Mouse (Mus musculus) testis, adult 2 months (tissue): ENCODE results near the gene Nxph1. TPM values are rescaled to one million over a fixed set of nuclear protein-coding genes. Genes with fewer than 3 reads are reported as not detected.
A peak's percentile ranks its signal among the peaks of the same experiment; 100 is the strongest.

Source experiments
- H3K27ac ChIP-seq: fragments of 200-500 bp; 2 replicates; pipeline ENCODE4 v1.5.1; 2012; ENCODE audit warnings: low read depth, low read length; ENCODE audit not compliant: control insufficient read depth, insufficient read depth
- H3K27me3 ChIP-seq: fragments of 200-500 bp; 2 replicates; pipeline ENCODE4 v1.6.1; 2012; ENCODE audit warnings: mild to moderate bottlenecking, low read length, moderate library complexity; ENCODE audit not compliant: control insufficient read depth, insufficient read depth
- H3K36me3 ChIP-seq: fragments of 200-500 bp; 2 replicates; pipeline ENCODE4 v1.6.1; 2012; ENCODE audit warnings: mild to moderate bottlenecking, low read length; ENCODE audit not compliant: control insufficient read depth, insufficient read depth
- H3K4me1 ChIP-seq: fragments of 200-500 bp; 2 replicates; pipeline ENCODE4 v1.6.1; 2012; ENCODE audit warnings: low read length; ENCODE audit not compliant: control insufficient read depth, insufficient read depth
- H3K4me3 ChIP-seq: fragments of 200-500 bp; 2 replicates; pipeline ENCODE4 v1.5.1; 2012; ENCODE audit warnings: low read depth, mild to moderate bottlenecking, low read length, moderate library complexity, mixed read lengths; ENCODE audit not compliant: control insufficient read depth
- CTCF ChIP-seq: fragments of 200-500 bp; IDR thresholded peaks from 2 replicates; pipeline ENCODE4 v1.5.1; 2012; ENCODE audit warnings: low read depth, mild to moderate bottlenecking, inconsistent platforms, low read length, moderate library complexity; ENCODE audit not compliant: control insufficient read depth, insufficient read depth, insufficient replicate concordance
- POLR2A ChIP-seq: fragments of 200-500 bp; IDR thresholded peaks from 2 replicates; pipeline ENCODE4 v1.6.1; 2012; ENCODE audit warnings: low read depth, mild to moderate bottlenecking, inconsistent platforms, low read length, moderate library complexity; ENCODE audit not compliant: control insufficient read depth
- polyA plus RNA-seq: library from polyadenylated mRNA; depleted of rRNA; stranded (reverse); fragments of >200 nt; gene quantifications from 2 replicates; pipeline ENCODE4 v1.2.3, GENCODE M21; 2012

Gene Nxph1
- polyA plus RNA-seq, 1 experiment, result 1.6 TPM

DNA sequence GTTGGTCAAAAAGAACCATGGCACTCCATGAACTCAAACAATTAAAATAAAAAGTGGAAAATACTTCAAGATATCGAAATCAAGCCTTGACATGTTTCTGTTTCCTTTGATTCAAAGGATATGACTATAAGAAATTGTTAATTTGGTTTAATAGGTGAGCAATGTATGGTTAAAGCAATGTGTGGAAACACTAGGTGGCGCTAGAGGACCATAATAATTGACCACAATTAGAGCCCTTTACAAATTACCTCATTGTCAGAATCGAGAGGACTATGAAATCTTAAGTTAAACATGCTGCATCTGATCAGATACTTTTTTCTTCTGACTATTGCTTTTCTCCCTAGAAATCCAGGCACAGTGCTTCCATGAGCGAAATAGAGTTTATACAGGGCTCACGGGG lies 12.5 kb upstream of the Nxph1 start:
- H3K4me3 ChIP-seq, result no peak overlapping the region

DNA sequence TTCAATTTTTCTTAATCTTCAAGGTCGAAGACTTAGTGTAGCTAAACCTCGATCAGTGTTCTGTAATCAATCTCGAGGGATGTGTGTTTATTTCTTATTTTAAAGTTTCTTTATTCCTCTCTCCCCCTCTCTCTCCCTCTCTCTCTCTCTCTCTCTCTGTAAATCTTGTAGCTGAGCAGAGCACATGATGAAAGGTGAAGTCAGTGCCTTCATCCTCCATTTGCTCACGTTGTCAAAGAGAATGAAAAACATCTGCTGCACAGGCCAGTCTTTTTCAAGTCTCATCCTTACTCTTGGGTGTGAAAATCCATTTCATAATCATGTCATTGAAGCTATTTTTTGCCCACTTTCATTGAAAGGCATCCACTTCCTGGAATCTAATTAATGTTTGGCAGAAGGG lies 12.1 kb upstream of the Nxph1 start:
- Histone ChIP-seq H3K4me1 (peaks cover 2% of the 10 kb centered on the region; the same call in 1 of the 2 replicates), H3K36me3 (no peaks in the 10 kb centered on the region), H3K27ac (no peak overlapping the region), H3K27me3 (no peaks in the 10 kb centered on the region), H3K4me3 (no peak overlapping the region)
- TF ChIP-seq POLR2A, result no peak
- TF ChIP-seq CTCF, result no peak

More for the DNA sequence above, 12.5 kb upstream of the Nxph1 start:
- Histone ChIP-seq H3K27ac (no peak overlapping the region), H3K4me1 (peaks cover 2% of the 10 kb centered on the region; the same call in 1 of the 2 replicates), H3K27me3 (no peaks in the 10 kb centered on the region), H3K36me3 (no peaks in the 10 kb centered on the region)
- TF ChIP-seq CTCF (no peak), POLR2A (no peak)

DNA sequence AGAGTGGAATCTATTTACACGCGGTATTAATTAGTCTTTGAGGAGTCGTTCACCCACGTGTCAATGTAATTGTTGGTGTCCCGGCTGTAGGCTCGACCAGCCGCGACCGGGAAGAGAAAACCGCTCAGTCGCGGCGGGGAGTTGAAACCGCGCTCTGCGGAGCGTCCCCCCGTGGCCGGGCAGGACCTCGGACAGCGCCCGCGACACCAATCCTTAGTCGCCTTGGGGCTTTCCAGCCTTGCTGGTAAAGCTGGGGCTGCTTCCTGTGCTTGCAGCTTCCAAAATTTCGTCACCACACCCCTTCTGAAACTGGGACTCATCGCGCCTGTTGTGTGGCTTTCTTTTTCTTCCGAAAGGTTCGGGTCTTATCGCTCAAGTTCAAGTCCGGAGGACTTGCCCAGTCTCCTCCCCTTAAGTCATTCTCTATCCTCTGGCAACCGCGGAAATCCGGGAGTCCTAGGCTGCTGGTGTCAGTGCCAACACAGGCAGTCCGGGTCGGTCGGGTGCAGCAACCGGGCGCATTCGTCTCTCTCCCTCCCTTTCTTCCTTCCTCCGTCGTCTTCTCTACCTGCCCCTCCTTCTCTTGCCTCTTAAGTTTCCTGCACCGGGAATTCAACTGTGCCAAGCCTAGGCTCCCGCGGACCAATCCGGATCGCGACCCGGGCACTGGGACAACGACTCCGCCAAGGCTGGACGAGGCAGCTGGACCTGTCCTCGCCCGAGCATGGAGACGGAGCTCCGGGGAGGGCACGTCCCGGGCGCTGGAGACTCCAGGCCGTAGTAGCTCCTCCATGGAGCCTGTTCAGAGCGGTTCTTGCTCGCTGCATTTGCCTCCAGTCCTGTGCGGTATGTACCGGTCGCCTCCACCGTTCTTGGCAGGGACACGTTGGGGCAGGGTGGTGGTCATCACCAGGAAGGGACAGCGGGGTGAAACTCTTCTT lies 510 bp downstream of the Nxph1 start:
- Histone ChIP-seq H3K36me3 (no peaks in the 10 kb centered on the region), H3K27me3 (peaks cover 11% of the 10 kb centered on the region; the same call in 1 of the 2 replicates), H3K4me1 (peaks cover 31% of the 10 kb centered on the region), H3K4me3 (peak overlapping the region; percentile 12), H3K27ac (no peak overlapping the region)
- TF ChIP-seq POLR2A, result no peak

DNA sequence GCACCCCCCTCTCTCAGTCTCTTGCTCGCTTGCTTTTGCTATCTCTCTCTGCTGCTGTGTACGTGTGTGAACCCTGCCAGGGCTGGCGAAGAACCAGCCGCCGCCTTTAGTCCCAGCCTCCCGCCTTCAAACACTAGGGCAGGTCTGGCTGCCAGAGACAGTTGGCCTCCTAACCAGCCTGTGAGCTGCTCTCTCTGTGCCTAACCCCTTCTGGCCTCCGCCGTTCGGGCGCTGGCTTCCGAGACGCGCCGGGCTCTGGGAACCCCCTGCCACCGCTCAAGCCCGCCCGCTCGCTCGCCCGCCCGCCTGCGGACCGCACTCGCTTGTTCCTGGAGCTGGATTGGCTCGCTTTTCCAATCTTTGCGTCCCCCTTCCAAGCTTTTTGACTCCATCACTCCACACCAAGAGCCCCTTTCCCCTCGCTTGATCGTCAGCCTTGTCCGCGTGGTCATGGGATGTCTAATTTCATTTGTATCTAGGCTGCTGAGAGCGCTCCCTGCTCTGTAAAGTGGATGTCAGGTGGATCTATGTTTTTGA lies 1.5 kb downstream of the Nxph1 start:
- H3K27me3 ChIP-seq, result peaks cover 11% of the 10 kb centered on the region; the same call in 1 of the 2 replicates
- H3K27ac ChIP-seq, result no peak overlapping the region
- H3K4me1 ChIP-seq, result peaks cover 31% of the 10 kb centered on the region
- H3K36me3 ChIP-seq, result no peaks in the 10 kb centered on the region
- H3K4me3 ChIP-seq, result peak overlapping the region; percentile 23; the same call in 1 of the 2 replicates
- no peak for TF ChIP-seq POLR2A
- no peak for TF ChIP-seq CTCF

DNA sequence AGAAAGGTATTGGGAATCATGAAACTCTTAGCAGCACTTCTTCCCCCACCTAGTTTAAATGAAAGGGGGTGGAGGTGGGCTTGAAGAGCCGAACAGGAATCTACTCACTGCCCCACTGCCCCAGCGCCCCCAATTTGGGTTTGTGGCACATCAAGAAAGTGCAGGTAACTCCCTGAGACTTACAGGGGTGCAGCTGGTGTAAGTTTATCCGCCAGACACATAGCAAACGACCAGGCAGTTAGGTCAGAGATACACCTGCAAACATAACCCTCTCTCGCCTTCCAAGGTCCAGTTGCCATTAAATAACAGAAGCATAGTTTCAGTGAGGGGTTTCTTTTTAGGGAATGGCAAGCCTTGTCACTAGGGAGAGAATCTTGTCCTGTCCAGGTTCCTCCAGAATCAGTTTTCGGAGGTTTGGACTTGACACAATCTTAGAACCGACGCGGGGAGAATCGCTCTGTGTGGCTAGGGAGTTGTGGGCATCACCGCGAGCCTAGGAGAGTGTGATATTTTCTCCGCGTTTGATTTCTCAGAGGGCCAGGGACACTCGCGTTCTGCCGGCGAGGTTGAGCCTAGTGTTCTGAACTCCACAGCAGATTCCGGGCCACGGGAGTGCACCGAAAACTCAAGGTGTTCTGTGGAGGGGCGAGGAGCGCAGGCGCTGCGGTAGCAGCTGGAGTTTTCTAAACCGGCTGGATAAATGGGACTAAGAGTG lies 2.5 kb downstream of the Nxph1 start:
- H3K4me1 ChIP-seq, result peaks cover 31% of the 10 kb centered on the region
- H3K27me3 ChIP-seq, result peaks cover 14% of the 10 kb centered on the region; the same call in 1 of the 2 replicates
- H3K27ac ChIP-seq, result no peak overlapping the region
- no peaks in the 10 kb centered on the region for H3K36me3 ChIP-seq
- TF ChIP-seq CTCF (no peak), POLR2A (no peak)
- H3K4me3 ChIP-seq, result peak overlapping the region; percentile 76

GRCm38 (mm10) chr6:8951326-8951695 lies 3.1 kb downstream of the Nxph1 start:
- Histone ChIP-seq H3K27me3 (peaks cover 14% of the 10 kb centered on the region; the same call in 1 of the 2 replicates), H3K4me1 (peaks cover 31% of the 10 kb centered on the region), H3K4me3 (peak overlapping the region; percentile 76), H3K36me3 (no peaks in the 10 kb centered on the region), H3K27ac (no peak overlapping the region)
- TF ChIP-seq POLR2A (no peak), CTCF (peak; percentile 80; the same call in 1 of the 2 replicates)
